Mouse (Mus musculus) myocyte (in vitro differentiated cells): Measurements from ENCODE around the gene Alg9. TPM values are rescaled to one million over a fixed set of nuclear protein-coding genes. Genes with fewer than 3 reads are reported as not detected.

ENCODE experiments used
- H3K27me3 ChIP-seq: one replicate; pipeline ENCODE4 v1.6.1; 2011; ENCODE audit not compliant: control insufficient read depth, insufficient read depth, insufficient read length
- H3K36me3 ChIP-seq: one replicate; pipeline ENCODE4 v1.6.1; 2011; ENCODE audit not compliant: control insufficient read depth, insufficient read depth
- H3K4me2 ChIP-seq: one replicate; pipeline ENCODE4 v1.6.1; 2011; ENCODE audit warnings: low read depth, control low read depth
- H3K4me3 ChIP-seq: one replicate; pipeline ENCODE4 v1.5.1; 2011; ENCODE audit warnings: mild to moderate bottlenecking, control low read depth, moderate library complexity
- H3K79me2 ChIP-seq: one replicate; pipeline ENCODE4 v1.6.1; 2011; ENCODE audit not compliant: control insufficient read depth, insufficient read depth
- H3ac ChIP-seq: one replicate; pipeline ENCODE4 v1.6.1; 2011; ENCODE audit not compliant: control insufficient read depth, insufficient read length
- CEBPB ChIP-seq: IDR thresholded peaks from 2 replicates; pipeline ENCODE4 v1.6.1; 2011; ENCODE audit warnings: mild to moderate bottlenecking, moderate library complexity; ENCODE audit not compliant: poor library complexity, insufficient read depth, severe bottlenecking
- E2F4 ChIP-seq: IDR thresholded peaks from one replicate; pipeline ENCODE4 v1.6.1; 2011; ENCODE audit warnings: mild to moderate bottlenecking, control low read depth, moderate library complexity; ENCODE audit not compliant: insufficient read depth
- MAX ChIP-seq: IDR thresholded peaks from one replicate; pipeline ENCODE4 v1.6.1; 2011; ENCODE audit warnings: low read depth, mild to moderate bottlenecking, control low read depth
- MYOD1 ChIP-seq, 3 experiments: IDR thresholded peaks; one replicate each; pipeline ENCODE4 v1.6.1; 2011; ENCODE audit warnings: control low read depth in 2 of 3, low read depth in 2 of 3, mild to moderate bottlenecking in 2 of 3, moderate library complexity in 1 of 3; ENCODE audit not compliant: insufficient read length in 2 of 3, control insufficient read depth in 1 of 3
- MYOG ChIP-seq, 3 experiments: IDR thresholded peaks; one replicate each; pipeline ENCODE4 v1.6.1; 2011; ENCODE audit warnings: control low read depth in 2 of 3, low read depth in 2 of 3, mild to moderate bottlenecking in 2 of 3; ENCODE audit not compliant: insufficient read length in 2 of 3, control insufficient read depth in 1 of 3, insufficient read depth in 1 of 3
- POLR2A ChIP-seq: IDR thresholded peaks from one replicate; pipeline ENCODE4 v1.6.1; 2011; ENCODE audit warnings: low read depth, mild to moderate bottlenecking, control low read depth, moderate library complexity; ENCODE audit not compliant: insufficient read length
- POLR2AphosphoS2 ChIP-seq: IDR thresholded peaks from one replicate; pipeline ENCODE4 v1.6.1; 2011; ENCODE audit warnings: low read depth, control low read depth; ENCODE audit not compliant: insufficient read length
- REST ChIP-seq: IDR thresholded peaks from one replicate; pipeline ENCODE4 v1.6.1; 2011; ENCODE audit warnings: mild to moderate bottlenecking, control low read depth, moderate library complexity; ENCODE audit not compliant: insufficient read depth, insufficient read length
- SRF ChIP-seq: IDR thresholded peaks from one replicate; pipeline ENCODE4 v1.6.1; 2011; ENCODE audit warnings: low read depth; ENCODE audit not compliant: control insufficient read depth, insufficient read length
- TCF12 ChIP-seq: IDR thresholded peaks from one replicate; pipeline ENCODE4 v1.6.1; 2011; ENCODE audit warnings: mild to moderate bottlenecking, control low read depth; ENCODE audit not compliant: poor library complexity, insufficient read depth, severe bottlenecking
- TCF3 ChIP-seq: IDR thresholded peaks from one replicate; pipeline ENCODE4 v1.6.1; 2011; ENCODE audit warnings: low read depth, control low read depth; ENCODE audit not compliant: insufficient read length
- USF1 ChIP-seq: IDR thresholded peaks from one replicate; pipeline ENCODE4 v1.6.1; 2011; ENCODE audit warnings: low read depth, mild to moderate bottlenecking, control low read depth, moderate library complexity
- polyA plus RNA-seq: library from polyadenylated mRNA; unstranded; fragments of >200 nt; fragmentation: generic; extraction: Trizol; gene quantifications from one replicate; pipeline ENCODE4 v1.2.1, GENCODE M21; 2012; ENCODE audit warnings: missing spikeins

Alg9 gene
- polyA plus RNA-seq, 1 experiment, result 22.5 TPM

- H3K27me3 ChIP-seq, result no peaks in the 10 kb centered on the region
- peaks cover 6% of the 10 kb centered on the region for H3K79me2 ChIP-seq
- H3K4me3 ChIP-seq, result peak overlapping the region; percentile 56
- no peak overlapping the region for H3K4me2 ChIP-seq
- H3ac ChIP-seq, result no peak overlapping the region
- no peak for TF ChIP-seq CEBPB
- peaks cover 12% of the 10 kb centered on the region for H3K36me3 ChIP-seq
Measured at GRCm38 (mm10) chr9:50855780-50856179, 81.0 kb downstream of the Alg9 start.

- no peak for TF ChIP-seq REST
- no peak for TF ChIP-seq MAX
- peak; percentile 91 for TF ChIP-seq POLR2A
- no peak for TF ChIP-seq E2F4
- no peak for TF ChIP-seq MYOG (IDR thresholded peaks at IDR 0.05; ENCODE audit: control insufficient read depth in 1 of 3, insufficient read depth in 1 of 3, insufficient read length in 2 of 3, low read depth in 2 of 3)
- peak; percentile 80 for TF ChIP-seq POLR2AphosphoS2
- TF ChIP-seq TCF12, result no peak
- no peak for TF ChIP-seq SRF
- no peak for TF ChIP-seq MYOD1 (IDR thresholded peaks at IDR 0.05; ENCODE audit: control insufficient read depth in 1 of 3, insufficient read length in 2 of 3, low read depth in 2 of 3)
- TF ChIP-seq CEBPB, result no peak
- TF ChIP-seq TCF3, result no peak
- TF ChIP-seq USF1, result no peak
- Histone ChIP-seq H3ac (peak overlapping the region; percentile 87), H3K4me2 (peak overlapping the region; percentile 72), H3K36me3 (peaks cover 12% of the 10 kb centered on the region), H3K27me3 (no peaks in the 10 kb centered on the region), H3K4me3 (peak overlapping the region; percentile 56), H3K79me2 (peaks cover 6% of the 10 kb centered on the region)
Measured at GRCm38 (mm10) chr9:50856341-50857081, 81.7 kb downstream of the Alg9 start.

GRCm38 (mm10) chr9:50857082-50857641, 82.3 kb downstream of the Alg9 start:
- TF ChIP-seq TCF12 (no peak), MAX (no peak), USF1 (no peak), MYOG (IDR thresholded peaks at IDR 0.05; ENCODE audit: control insufficient read depth in 1 of 3, insufficient read depth in 1 of 3, insufficient read length in 2 of 3, low read depth in 2 of 3) (no peak), TCF3 (no peak), CEBPB (no peak), POLR2AphosphoS2 (no peak), REST (no peak), POLR2A (no peak), E2F4 (no peak)
- Histone ChIP-seq H3ac (peak overlapping the region; percentile 87), H3K79me2 (peaks cover 6% of the 10 kb centered on the region), H3K4me2 (peak overlapping the region; percentile 92), H3K36me3 (peaks cover 12% of the 10 kb centered on the region), H3K27me3 (no peaks in the 10 kb centered on the region), H3K4me3 (peak overlapping the region; percentile 56)

GRCm38 (mm10) chr9:50858681-50859080, 83.9 kb downstream of the Alg9 start:
- TF ChIP-seq POLR2A (no peak), TCF3 (no peak), MYOD1 (IDR thresholded peaks at IDR 0.05; ENCODE audit: control insufficient read depth in 1 of 3, insufficient read length in 2 of 3, low read depth in 2 of 3) (no peak), REST (no peak), E2F4 (no peak), CEBPB (no peak), POLR2AphosphoS2 (no peak), TCF12 (no peak)
- H3K36me3 ChIP-seq, result peaks cover 15% of the 10 kb centered on the region
- H3K4me2 ChIP-seq, result no peak overlapping the region
- no peak overlapping the region for H3K4me3 ChIP-seq
- no peak overlapping the region for H3ac ChIP-seq
- no peaks in the 10 kb centered on the region for H3K27me3 ChIP-seq
- H3K79me2 ChIP-seq, result peaks cover 6% of the 10 kb centered on the region

- H3K4me3 ChIP-seq, result no peak overlapping the region
- no peak overlapping the region for H3ac ChIP-seq
- H3K27me3 ChIP-seq, result no peaks in the 10 kb centered on the region
- no peak overlapping the region for H3K4me2 ChIP-seq
- peaks cover 6% of the 10 kb centered on the region for H3K79me2 ChIP-seq
- H3K36me3 ChIP-seq, result peaks cover 24% of the 10 kb centered on the region
- TF ChIP-seq TCF3 (no peak), CEBPB (no peak), USF1 (no peak), E2F4 (no peak), POLR2AphosphoS2 (no peak), SRF (no peak), POLR2A (no peak), REST (no peak), TCF12 (no peak), MYOD1 (IDR thresholded peaks at IDR 0.05; ENCODE audit: control insufficient read depth in 1 of 3, insufficient read length in 2 of 3, low read depth in 2 of 3) (no peak), MAX (no peak), MYOG (IDR thresholded peaks at IDR 0.05; ENCODE audit: control insufficient read depth in 1 of 3, insufficient read depth in 1 of 3, insufficient read length in 2 of 3, low read depth in 2 of 3) (no peak)
Measured at GRCm38 (mm10) chr9:50861119-50861839, 86.5 kb downstream of the Alg9 start.
